In genomic region chr2:75681439-75681838, GRCm38 (mm10) we compare ENCODE assay signal across 13 mouse cellular contexts. TPM values are rescaled to one million over a fixed set of nuclear protein-coding genes. Genes with fewer than 3 reads are reported as not detected.
DNase-seq lines count a peak whose midpoint lies in the region; ATAC-seq and TF ChIP-seq lines count a peak whose summit lies in the region.
"Had no signal": no experiment of that assay in that cellular context is flagged by ENCODE, and none has a peak within 500 bp of the region (broad histone marks: within the 10 kb centered on the region; RNA-seq: fewer than 3 reads in every experiment).

No protein-coding gene starts in this region.

- WGBS in heart, adult 2 months, result 29% methylated on average over 7 of the region's 7 CpGs
- WGBS in embryonic facial prominence, embryonic 15.5 days, result 26% methylated on average over 7 of the region's 7 CpGs

- H3K4me3 ChIP-seq in heart, adult 2 months, result no peak overlapping the region
- H3K4me3 ChIP-seq in C2C12 (ENCODE audit: insufficient read depth, poor library complexity, severe bottlenecking), result no peak overlapping the region
- no peak overlapping the region for H3K4me3 ChIP-seq in embryonic facial prominence, embryonic 15.5 days (replicated peaks)
- H3K4me3 ChIP-seq: erythroblast, embryonic 14.5 days had no signal

- TF ChIP-seq POLR2A in heart, adult 2 months (IDR thresholded peaks at IDR 0.05; ENCODE audit: insufficient read depth, low read depth, low read length), result no peak

- intact Hi-C loops in heart, adult 2 months (cut with DNase I), result no loop called here

- ATAC-seq in embryonic facial prominence, embryonic 15.5 days (ENCODE audit: insufficient number of reproducible peaks, low FRiP score, low TSS enrichment, low read depth), result 0 out of 2 replicates have a peak, but pooled peaks have one; percentile 43
- ATAC-seq: hindbrain, postnatal 0 days had no signal

- DNase-seq in heart, adult 2 months, result no peak
- no peak for DNase-seq in heart, adult 8-10 months (ENCODE audit: low spot score)
- peak; percentile 69 for DNase-seq in kidney, postnatal 14 days
- DNase-seq in cerebellum, adult 11-12 months, result no peak
- no peak for DNase-seq in adrenal gland, adult 8-10 months
- DNase-seq in MN1 (ENCODE audit: low spot score), result no peak
- DNase-seq: gastrocnemius, postnatal 10 days; lung, postnatal 4 days; retina, postnatal 1 day had no signal

- H3K9me3 ChIP-seq in embryonic facial prominence, embryonic 15.5 days (replicated peaks), result no peaks in the 10 kb centered on the region

- H3K79me2 ChIP-seq in heart, adult 2 months (replicated peaks; ENCODE audit: control insufficient read depth, insufficient read depth, low read length), result peaks cover 4% of the 10 kb centered on the region
- H3K79me2 ChIP-seq in C2C12 (ENCODE audit: control insufficient read depth, insufficient read depth), result peaks cover 75% of the 10 kb centered on the region

- no peaks in the 10 kb centered on the region for H3K27me3 ChIP-seq in heart, adult 2 months (ENCODE audit: control insufficient read depth, insufficient read depth, low read length)
- no peaks in the 10 kb centered on the region for H3K27me3 ChIP-seq in C2C12 (ENCODE audit: control insufficient read depth, insufficient read depth, insufficient read length)
- no peaks in the 10 kb centered on the region for H3K27me3 ChIP-seq in embryonic facial prominence, embryonic 15.5 days

- no peak overlapping the region for H3K9ac ChIP-seq in heart, adult 2 months (ENCODE audit: low read depth, low read length)
- H3K9ac ChIP-seq in embryonic facial prominence, embryonic 15.5 days, result no peak overlapping the region

- no peak overlapping the region for H3K4me2 ChIP-seq in embryonic facial prominence, embryonic 15.5 days (replicated peaks)

- peaks cover 58% of the 10 kb centered on the region for H3K79me3 ChIP-seq in C2C12 (ENCODE audit: low read depth)

- peak overlapping the region; percentile 62 for H3K27ac ChIP-seq in heart, adult 2 months
- peak overlapping the region; percentile 44; the same call in 1 of the 2 replicates for H3K27ac ChIP-seq in embryonic facial prominence, embryonic 15.5 days (replicated peaks)
- H3K27ac ChIP-seq: hindbrain, postnatal 0 days had no signal

- peaks cover 41% of the 10 kb centered on the region for H3K36me3 ChIP-seq in heart, adult 2 months (ENCODE audit: control insufficient read depth, insufficient read depth, low read length)
- peaks cover 42% of the 10 kb centered on the region for H3K36me3 ChIP-seq in C2C12 (ENCODE audit: control insufficient read depth, insufficient read depth)
- peaks cover 21% of the 10 kb centered on the region for H3K36me3 ChIP-seq in embryonic facial prominence, embryonic 15.5 days

- no peak overlapping the region for H3ac ChIP-seq in C2C12 (ENCODE audit: control insufficient read depth, insufficient read length, low read depth)

- no peak for TF ChIP-seq EP300 in heart, adult 2 months (IDR thresholded peaks at IDR 0.05; ENCODE audit: insufficient read depth, low read depth, low read length)

- peaks cover 29% of the 10 kb centered on the region for H3K4me1 ChIP-seq in heart, adult 2 months (ENCODE audit: control insufficient read depth, insufficient read depth, low read length)
- H3K4me1 ChIP-seq in embryonic facial prominence, embryonic 15.5 days, result peaks cover 20% of the 10 kb centered on the region

- no peak for TF ChIP-seq CTCF in heart, adult 2 months (IDR thresholded peaks at IDR 0.05)
- no peak for TF ChIP-seq CTCF in C2C12 (IDR thresholded peaks at IDR 0.05; ENCODE audit: control insufficient read depth, insufficient read depth, insufficient read length)

TF ChIP-seq in C2C12, 6 proteins besides CTCF, POLR2A, EP300 and RAD21:
- TF ChIP-seq USF1 (IDR thresholded peaks at IDR 0.05; ENCODE audit: low read depth), result peak; percentile 40
- no peak for TF ChIP-seq MYOD1 (IDR thresholded peaks at IDR 0.05; ENCODE audit: control insufficient read depth, insufficient read length, low read depth)
- no peak for TF ChIP-seq MAX (IDR thresholded peaks at IDR 0.05)

RNA-seq across cellular contexts. Expression of gene Hnrnpa3, which starts 22.4 kb away (rescaled TPM):
- total RNA-seq in heart, adult 2 months (2021), result 100 to 1,000 TPM; 177 to 180 TPM
- 18.5 and 44.9 TPM in 2 replicates for polyA plus RNA-seq in heart, adult 2 months (2012; rRNA removed)
- 100 to 1,000 TPM; 132 to 185 (median 159) TPM for total RNA-seq in heart, adult 8-10 months (2022)
- 341 TPM for polyA plus RNA-seq in C2C12 (2012; fragmentation: generic; extraction: Trizol)
- polyA plus RNA-seq in embryonic facial prominence, embryonic 15.5 days (2015; fragmentation: Nextera tagmentation; extraction: Ambion mirVana), result 242 and 268 TPM in 2 replicates
- total RNA-seq in adrenal gland, adult 8-10 months (2022), result 100 to 1,000 TPM; 269 to 378 (median 343) TPM

RNA-seq across cellular contexts. Expression of gene Nfe2l2, which starts 23.0 kb away (rescaled TPM):
- 10 to 100 TPM; 56.2 to 67.1 TPM for total RNA-seq in heart, adult 2 months (2021)
- 36.5 and 52.4 TPM in 2 replicates for polyA plus RNA-seq in heart, adult 2 months (2012; rRNA removed)
- total RNA-seq in heart, adult 8-10 months (2022), result 10 to 100 TPM; 57.9 to 75.1 (median 64.5) TPM
- polyA plus RNA-seq in C2C12 (2012; fragmentation: generic; extraction: Trizol), result 48.4 TPM
- polyA plus RNA-seq in embryonic facial prominence, embryonic 15.5 days (2015; fragmentation: Nextera tagmentation; extraction: Ambion mirVana), result 50.7 and 56.1 TPM in 2 replicates
- 100 to 1,000 TPM in 3 of 4 experiments, 10 to 100 TPM in 1; 93.7 to 115 (median 107) TPM for total RNA-seq in adrenal gland, adult 8-10 months (2022)
